Mouse (Mus musculus) olfactory bulb, adult 2 months (tissue): Measurements from ENCODE around the gene Xbp1. TPM values are rescaled to one million over a fixed set of nuclear protein-coding genes. Genes with fewer than 3 reads are reported as not detected.
"Not testable (repeated sequence)": the region's sequence is repeated elsewhere in the genome, so short reads cannot be mapped to it uniquely, and the experiment has no call there.

ENCODE experiments used
- H3K27ac ChIP-seq: fragments of 200-500 bp; 2 replicates; pipeline ENCODE4 v1.5.1; 2012; ENCODE audit warnings: low read depth, low read length; ENCODE audit not compliant: insufficient read depth
- H3K4me1 ChIP-seq: fragments of 200-500 bp; 2 replicates; pipeline ENCODE4 v1.6.1; 2012; ENCODE audit warnings: low read length; ENCODE audit not compliant: control insufficient read depth, insufficient read depth
- H3K4me3 ChIP-seq: fragments of 200-500 bp; 2 replicates; pipeline ENCODE4 v1.5.1; 2012; ENCODE audit warnings: mild to moderate bottlenecking, low read depth, low read length, moderate library complexity; ENCODE audit not compliant: insufficient read depth
- CTCF ChIP-seq: fragments of 200-500 bp; IDR thresholded peaks from 2 replicates; pipeline ENCODE4 v1.5.1; 2012; ENCODE audit warnings: low read depth, mild to moderate bottlenecking, low read length, moderate library complexity; ENCODE audit not compliant: insufficient read depth
- POLR2A ChIP-seq: fragments of 200-500 bp; IDR thresholded peaks from 2 replicates; pipeline ENCODE4 v1.6.1; 2012; ENCODE audit warnings: mild to moderate bottlenecking, low read depth, low read length, moderate library complexity; ENCODE audit not compliant: insufficient read depth
- WGBS: fragments of 180-500 bp; shearing (Covaris S2); methylation state at CpG from one replicate; pipeline ENCODE4 v1.1.7; 2018; 5-methylcytosine and 5-hydroxymethylcytosine counted together
- polyA plus RNA-seq: library from polyadenylated mRNA; stranded (reverse); fragments of >200 nt; gene quantifications from 2 replicates; pipeline ENCODE4 v1.2.4, GENCODE M21; 2012; ENCODE audit warnings: low replicate concordance; ENCODE audit not compliant: missing spikeins, insufficient read depth, insufficient read length

Xbp1 gene
- polyA plus RNA-seq, 1 experiment, result not detected

DNA sequence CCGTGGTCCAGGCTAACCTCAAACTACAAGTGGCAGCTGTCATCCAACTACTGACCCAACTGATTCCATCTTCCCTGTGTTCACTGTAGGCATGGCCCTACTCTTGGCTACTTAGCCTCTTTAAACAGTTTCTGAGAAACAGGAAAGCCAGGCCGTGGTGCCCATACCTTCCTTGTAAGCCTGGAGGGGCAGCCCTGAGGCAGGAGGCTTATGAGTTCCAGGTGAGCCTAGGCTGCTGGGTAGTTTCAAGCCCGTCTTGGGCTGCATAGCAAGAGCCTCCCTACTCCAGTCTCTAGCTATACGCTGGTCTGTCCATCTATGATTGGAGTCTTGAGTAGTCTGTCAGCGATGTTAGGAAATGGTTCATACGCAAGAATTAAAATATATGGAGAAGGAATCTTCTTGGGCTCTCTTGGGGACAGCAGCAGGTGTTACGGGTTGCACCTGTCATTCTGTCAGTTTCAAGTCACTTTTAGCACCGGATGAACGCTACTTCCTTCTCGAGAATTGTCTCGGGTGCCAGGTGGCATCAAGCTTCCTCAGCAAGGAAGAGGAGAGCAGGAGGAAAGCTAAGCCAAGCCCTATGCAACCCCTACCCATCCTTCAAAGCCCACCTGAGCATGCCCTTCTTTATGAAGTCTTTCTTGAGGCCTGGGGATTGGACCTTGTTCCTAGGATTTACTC lies 20.4 kb upstream of the Xbp1 start:
- H3K4me3 ChIP-seq, result no peak overlapping the region
- no peak for TF ChIP-seq CTCF
- TF ChIP-seq POLR2A, result no peak
- WGBS, result 92% methylated on average over 11 of the region's 11 CpGs
- no peak overlapping the region for H3K27ac ChIP-seq
- H3K4me1 ChIP-seq, result no peaks in the 10 kb centered on the region

DNA sequence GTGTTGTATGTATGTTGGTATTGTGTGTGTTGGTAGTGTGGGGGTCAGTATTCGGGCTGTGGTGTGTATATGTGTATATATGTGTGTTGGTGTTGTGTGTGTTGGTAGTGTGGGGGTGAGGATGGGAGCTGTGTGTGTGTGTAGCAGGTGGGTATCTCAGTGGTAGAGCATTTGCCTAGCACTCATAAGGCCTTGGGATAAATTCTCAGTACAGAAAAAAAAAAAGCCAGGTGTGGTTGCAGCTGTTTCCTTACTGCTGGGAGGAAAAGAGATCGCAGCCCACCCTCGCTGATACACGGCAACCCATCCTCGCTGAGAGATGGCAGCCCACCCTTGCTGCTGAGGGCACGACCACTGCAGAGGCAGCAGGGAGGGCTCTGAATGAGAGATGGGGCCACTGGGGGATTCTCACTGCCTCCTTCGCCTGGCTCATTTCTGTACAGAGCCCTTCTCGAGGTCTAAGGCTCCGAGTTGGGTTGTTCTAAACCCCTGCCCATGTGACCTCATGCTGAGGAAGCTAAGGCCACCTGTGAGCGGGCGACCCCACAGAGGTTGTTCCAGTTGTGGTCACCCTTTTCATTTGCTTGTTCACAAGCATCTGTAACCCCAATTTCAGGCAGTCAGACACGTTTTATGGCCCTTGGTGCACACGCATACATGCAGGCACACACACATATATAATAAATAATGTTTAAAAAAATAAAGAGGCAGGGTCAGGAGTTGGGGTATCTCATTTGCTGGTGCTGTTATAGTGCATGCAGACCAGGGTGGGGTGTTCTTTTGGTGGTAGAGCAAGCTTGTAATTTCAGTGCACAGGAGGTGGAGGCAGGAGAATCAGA lies 19.3 kb upstream of the Xbp1 start:
- no peak overlapping the region for H3K27ac ChIP-seq
- TF ChIP-seq CTCF (no peak), POLR2A (no peak)
- H3K4me1 ChIP-seq, result peaks cover 3% of the 10 kb centered on the region; the same call in 1 of the 2 replicates
- H3K4me3 ChIP-seq, result no peak overlapping the region
- 84% methylated on average over 13 of the region's 13 CpGs for WGBS

DNA sequence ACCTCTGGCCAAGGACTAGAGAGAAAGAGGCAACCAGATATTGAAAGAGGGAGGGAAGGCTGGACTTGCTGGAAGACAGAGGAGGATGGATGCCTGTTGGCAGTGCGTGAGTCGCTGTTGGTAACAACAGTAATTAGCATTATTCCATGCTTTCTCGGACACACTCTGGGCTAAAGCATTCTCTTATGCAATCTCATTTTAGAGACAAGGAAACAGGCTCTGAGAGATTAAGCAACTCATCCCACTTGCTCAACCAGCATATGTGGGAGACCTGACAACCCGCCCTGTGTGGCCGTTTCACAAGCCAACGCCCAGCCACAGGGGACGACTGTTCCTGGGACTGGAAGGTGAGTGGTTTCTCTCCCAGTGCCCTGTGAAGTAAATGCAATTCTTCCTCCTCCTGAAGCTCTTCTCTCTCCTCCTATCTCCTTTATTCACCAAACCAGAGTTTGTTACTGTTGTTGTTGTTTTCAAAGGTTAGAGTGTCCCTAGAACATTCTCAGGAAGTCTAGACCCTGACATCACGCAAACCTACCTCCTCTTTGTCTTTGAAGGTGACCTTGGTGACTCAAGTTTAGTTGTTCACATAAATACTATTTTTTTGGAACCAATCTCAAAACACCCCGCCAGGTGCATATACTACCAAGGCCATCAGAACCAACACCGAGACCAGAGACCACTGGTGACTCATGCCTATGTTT lies 18.0 kb upstream of the Xbp1 start:
- Histone ChIP-seq H3K4me1 (peaks cover 3% of the 10 kb centered on the region; the same call in 1 of the 2 replicates), H3K27ac (no peak overlapping the region), H3K4me3 (no peak overlapping the region)
- WGBS, result 77% methylated on average over 10 of the region's 10 CpGs
- no peak for TF ChIP-seq POLR2A
- no peak for TF ChIP-seq CTCF

DNA sequence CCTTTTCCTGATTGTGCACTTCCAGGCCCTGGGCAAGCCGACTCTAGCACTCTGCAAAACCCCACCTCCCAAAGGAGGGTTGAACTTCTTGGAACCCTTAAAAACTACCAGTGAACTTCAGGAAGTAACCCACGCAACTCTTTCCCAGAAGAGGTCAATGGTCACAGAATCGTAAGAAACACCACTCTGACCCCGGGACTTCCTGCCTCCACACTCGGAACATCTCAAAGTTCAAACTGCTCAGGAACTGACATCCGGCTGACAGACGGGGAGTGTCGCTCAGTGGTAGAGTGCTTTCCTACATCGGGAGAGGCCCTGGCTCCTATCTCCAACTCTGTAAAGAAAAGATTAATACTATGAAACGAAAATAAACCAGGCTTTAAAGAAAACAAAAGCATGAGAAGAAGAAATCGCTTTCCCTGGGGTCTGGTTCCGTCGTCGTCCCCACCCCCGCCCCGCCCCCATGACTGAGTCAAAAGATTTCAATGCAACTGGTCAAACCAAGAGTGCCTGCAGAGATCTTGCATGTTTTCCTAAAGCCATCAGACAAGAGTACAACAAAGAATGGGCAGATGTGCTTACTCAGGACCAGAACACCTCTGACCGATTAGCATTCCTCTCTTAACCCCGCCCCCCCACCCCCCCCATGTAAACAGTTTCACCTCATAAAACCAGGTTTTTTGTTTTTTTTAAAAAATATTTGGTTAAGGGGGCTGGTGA lies 14.4 kb upstream of the Xbp1 start:
- 37% methylated on average over 18 of the region's 18 CpGs for WGBS
- Histone ChIP-seq H3K27ac (no peak overlapping the region), H3K4me3 (0 out of 2 replicates have a peak overlapping the region, but pooled peaks have one; percentile 17), H3K4me1 (peaks cover 3% of the 10 kb centered on the region; the same call in 1 of the 2 replicates)
- no peak for TF ChIP-seq POLR2A
- TF ChIP-seq CTCF, result no peak

DNA sequence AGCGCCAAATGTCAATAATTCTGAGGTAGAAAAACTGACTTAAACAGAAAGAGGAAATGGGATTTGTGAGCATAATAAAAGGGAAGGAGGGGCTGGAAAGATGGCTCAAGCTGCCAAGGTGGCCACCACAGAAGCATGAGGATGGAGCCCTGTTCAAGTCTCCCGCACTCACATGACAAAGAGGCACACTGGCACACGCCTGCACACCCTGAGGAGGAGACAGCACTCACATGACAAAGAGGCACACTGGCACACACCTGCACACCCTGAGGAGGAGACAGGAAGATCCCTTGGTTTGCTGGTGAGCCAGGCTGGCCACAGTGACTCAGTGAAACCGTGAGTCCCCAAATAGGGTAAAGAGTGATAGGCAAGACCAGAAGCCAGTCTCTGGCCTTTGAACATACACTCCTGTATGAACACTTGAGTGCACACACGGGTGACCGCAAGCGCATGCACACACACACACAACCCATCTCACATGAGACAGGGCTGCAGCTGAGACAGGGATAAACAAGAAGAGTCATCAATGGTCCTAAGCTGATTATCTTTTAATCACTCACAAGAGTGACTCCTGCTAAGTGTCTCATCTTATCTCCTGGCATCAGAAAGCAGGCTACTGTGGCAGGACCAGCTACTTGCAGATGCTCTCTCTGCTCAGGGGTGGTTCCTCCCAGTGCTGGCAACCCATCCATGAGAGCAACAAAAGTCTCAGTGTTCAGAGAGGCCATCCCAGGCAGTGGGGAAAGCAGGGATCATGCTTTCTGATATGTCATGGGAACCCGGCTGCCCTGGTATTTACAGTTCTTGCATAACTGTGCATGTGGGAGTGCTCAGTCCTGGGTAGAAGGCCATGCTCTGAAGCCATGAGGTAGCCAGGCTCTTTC lies 11.0 kb upstream of the Xbp1 start:
- TF ChIP-seq CTCF, result no peak
- H3K27ac ChIP-seq, result no peak overlapping the region
- H3K4me1 ChIP-seq, result peaks cover 3% of the 10 kb centered on the region; the same call in 1 of the 2 replicates
- H3K4me3 ChIP-seq, result no peak overlapping the region
- 91% methylated on average over 8 of the region's 8 CpGs for WGBS

DNA sequence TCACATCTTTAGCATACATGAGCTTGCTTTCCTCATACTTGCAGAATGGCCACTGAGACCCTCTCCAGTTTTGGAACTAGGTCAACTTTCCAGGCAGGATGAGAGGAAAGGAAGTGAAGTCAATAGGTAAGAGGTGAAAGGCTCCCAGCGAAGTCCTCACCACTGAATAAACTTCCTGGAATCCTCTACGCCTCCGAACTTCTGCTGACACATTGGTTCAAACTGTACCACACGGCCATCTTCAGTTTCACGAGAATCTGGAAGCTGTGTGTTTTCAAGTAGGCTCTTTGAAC lies 10.4 kb upstream of the Xbp1 start:
- 85% methylated on average over 5 of the region's 5 CpGs for WGBS
- TF ChIP-seq POLR2A (no peak), CTCF (no peak)

DNA sequence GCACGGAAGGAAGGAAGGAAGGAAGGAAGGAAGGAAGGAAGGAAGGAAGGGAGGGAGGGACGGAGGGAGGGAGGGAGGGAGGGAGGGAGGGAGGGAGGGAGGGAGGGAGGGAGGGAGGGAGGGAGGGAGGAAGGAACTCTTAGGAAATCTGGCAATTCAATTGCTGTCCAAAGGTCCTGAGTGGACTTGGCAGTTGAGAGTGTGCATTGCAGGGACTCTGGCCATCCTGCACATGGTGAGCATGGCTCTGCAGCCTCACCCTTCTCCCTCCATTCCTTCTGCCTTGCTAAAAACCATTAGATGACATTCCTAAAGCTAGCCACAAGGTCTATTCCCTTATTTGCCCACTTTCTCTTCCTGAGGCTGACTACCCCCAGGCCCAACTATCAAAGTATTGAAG lies 9.8 kb upstream of the Xbp1 start:
- H3K4me3 ChIP-seq, H3K4me1 ChIP-seq, H3K27ac ChIP-seq: not testable (repeated sequence)
- 80% methylated on average over 1 of the region's 2 CpGs for WGBS

More for the DNA sequence above, 10.4 kb upstream of the Xbp1 start:
- Histone ChIP-seq H3K4me1 (peaks cover 3% of the 10 kb centered on the region; the same call in 1 of the 2 replicates), H3K4me3 (no peak overlapping the region), H3K27ac (no peak overlapping the region)

DNA sequence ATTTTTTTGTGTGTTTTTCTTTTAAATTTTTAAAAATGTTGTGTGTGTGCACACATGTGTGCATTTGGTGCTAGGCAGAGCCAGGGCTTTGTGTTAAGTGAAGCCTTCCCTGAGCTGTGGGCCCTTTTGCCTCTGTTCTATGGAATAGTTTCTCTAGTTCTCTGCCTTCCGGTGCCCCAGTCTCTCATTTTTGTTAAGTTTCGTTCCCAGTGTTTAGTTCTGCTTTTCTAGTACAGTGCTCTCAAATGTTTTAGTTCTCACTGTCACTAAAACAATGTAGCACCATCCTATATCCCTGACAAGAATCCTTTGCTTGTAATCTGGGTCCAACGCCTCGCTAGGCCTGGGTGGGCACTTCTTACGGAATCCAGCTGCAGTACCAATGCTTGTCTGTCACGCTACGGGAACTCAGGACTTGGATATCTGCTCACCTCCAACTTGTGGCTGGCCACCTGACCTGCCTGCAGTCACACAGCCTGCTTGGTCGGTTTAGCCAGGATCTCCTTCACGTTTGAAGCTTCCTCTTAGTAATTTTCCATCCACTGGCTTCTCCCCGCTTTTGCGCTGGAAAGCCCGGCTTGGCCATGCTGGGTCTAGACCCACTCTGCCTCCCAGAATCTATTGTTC lies 8.2 kb upstream of the Xbp1 start:
- Histone ChIP-seq H3K27ac (no peak overlapping the region), H3K4me3 (no peak overlapping the region), H3K4me1 (no peaks in the 10 kb centered on the region)
- no peak for TF ChIP-seq POLR2A
- no peak for TF ChIP-seq CTCF
- WGBS, result 80% methylated on average over 12 of the region's 12 CpGs
